Mouse (Mus musculus) limb, embryonic 15.5 days (tissue): ENCODE measurements around the gene Syt9. TPM values are rescaled to one million over a fixed set of nuclear protein-coding genes. Genes with fewer than 3 reads are reported as not detected.

ENCODE experiments used
- ATAC-seq: fragments of 200-750 bp; cut with Nextera tagmentation; 2 replicates; pipeline ENCODE4 v1.8.0; 2017; ENCODE audit warnings: low read depth, moderate TSS enrichment; ENCODE audit not compliant: insufficient number of reproducible peaks, low FRiP score, low TSS enrichment
- H3K27ac ChIP-seq: fragments of 300-500 bp; sonication (generic); 2 replicates; pipeline ENCODE4 v1.5.1; 2015; ENCODE audit warnings: moderate library complexity, mild to moderate bottlenecking, inconsistent platforms
- H3K27me3 ChIP-seq: fragments of 300-500 bp; sonication (generic); 2 replicates; pipeline ENCODE4 v1.6.1; 2015; ENCODE audit warnings: inconsistent platforms
- H3K36me3 ChIP-seq: fragments of 300-500 bp; sonication (generic); 2 replicates; pipeline ENCODE4 v1.6.1; 2015; ENCODE audit warnings: inconsistent platforms
- H3K4me1 ChIP-seq: fragments of 300-500 bp; sonication (generic); 2 replicates; pipeline ENCODE4 v1.6.1; 2015; ENCODE audit warnings: inconsistent platforms
- H3K4me2 ChIP-seq: fragments of 300-500 bp; sonication (generic); 2 replicates; pipeline ENCODE4 v1.6.1; 2015; ENCODE audit warnings: mild to moderate bottlenecking, inconsistent platforms
- H3K4me3 ChIP-seq: fragments of 300-500 bp; sonication (generic); 2 replicates; pipeline ENCODE4 v1.5.1; 2015; ENCODE audit warnings: mild to moderate bottlenecking, inconsistent platforms
- H3K9ac ChIP-seq: fragments of 300-500 bp; sonication (generic); 2 replicates; pipeline ENCODE4 v1.6.1; 2015; ENCODE audit warnings: inconsistent platforms
- H3K9me3 ChIP-seq: fragments of 300-500 bp; sonication (generic); 2 replicates; pipeline ENCODE4 v1.6.1; 2016; ENCODE audit warnings: inconsistent platforms
- WGBS: fragments of 180-500 bp; shearing (Covaris S2); methylation state at CpG from one replicate; pipeline ENCODE4 v1.1.7; 2015; 5-methylcytosine and 5-hydroxymethylcytosine counted together
- polyA plus RNA-seq: library from polyadenylated mRNA; unstranded; fragments of >200 nt; fragmentation: Nextera tagmentation; extraction: Ambion mirVana; gene quantifications from 2 replicates; pipeline ENCODE4 v1.2.1, GENCODE M21; 2015

The Syt9 gene
- polyA plus RNA-seq: 2.7 and 3.2 TPM in 2 replicates

DNA sequence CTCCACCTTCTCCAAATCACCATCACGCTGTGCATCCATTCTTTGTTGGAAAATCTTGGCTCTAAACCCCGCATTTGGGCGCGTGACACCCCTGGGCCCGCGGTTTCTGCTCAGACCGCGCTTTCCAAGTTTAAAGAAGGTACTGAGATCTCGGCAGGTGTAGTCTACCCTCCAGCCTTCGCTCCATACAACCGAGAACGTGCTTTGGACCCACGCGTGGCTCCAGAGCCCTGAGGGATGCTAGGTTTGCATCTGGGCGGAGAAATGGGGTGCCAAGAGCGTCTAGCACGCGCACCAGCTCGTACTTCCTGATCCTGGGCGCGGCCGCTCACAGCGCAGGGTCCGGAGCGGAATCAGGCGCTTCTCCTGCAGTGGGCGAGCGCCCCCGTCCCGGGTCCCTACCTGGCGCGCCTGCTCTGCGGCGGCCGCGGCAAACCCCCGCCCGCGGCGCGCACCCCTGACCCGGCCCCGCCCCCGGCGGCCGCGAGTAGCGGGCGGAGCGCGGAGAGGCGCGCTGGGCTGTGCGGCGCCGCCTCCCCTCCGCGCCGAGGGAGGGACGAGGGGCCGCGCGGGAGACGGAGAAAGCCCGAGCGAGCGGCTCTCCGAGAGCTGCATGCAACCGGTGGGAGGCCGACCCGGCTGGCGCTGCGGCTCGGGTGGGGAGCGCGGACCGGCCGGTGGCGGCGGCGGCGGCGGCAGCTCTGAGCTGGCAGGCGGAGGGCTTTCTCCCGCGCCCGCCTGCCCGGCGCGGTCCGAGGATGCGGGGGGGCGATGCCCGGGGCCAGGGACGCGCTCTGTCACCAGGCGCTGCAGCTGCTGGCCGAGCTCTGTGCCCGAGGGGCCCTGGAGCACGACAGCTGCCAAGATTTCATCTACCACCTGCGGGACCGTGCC is at the start of gene Syt9:
TSS of gene Syt9 (plus strand) at position 497 of the 894 bp plus-strand sequence.
- ATAC-seq: peak; percentile 73
- Histone ChIP-seq H3K4me2 (peak within 1 kb of the TSS; percentile 98), H3K27me3 (peaks cover 52% of the 10 kb centered on the region), H3K4me1 (peaks cover 14% of the 10 kb centered on the region), H3K9me3 (no peaks in the 10 kb centered on the region), H3K4me3 (peak within 1 kb of the TSS; percentile 66), H3K9ac (peak within 1 kb of the TSS; percentile 51), H3K36me3 (no peaks in the 10 kb centered on the region), H3K27ac (no peak within 1 kb of the TSS)
- WGBS: under 1% methylated on average over 84 of the region's 102 CpGs

DNA sequence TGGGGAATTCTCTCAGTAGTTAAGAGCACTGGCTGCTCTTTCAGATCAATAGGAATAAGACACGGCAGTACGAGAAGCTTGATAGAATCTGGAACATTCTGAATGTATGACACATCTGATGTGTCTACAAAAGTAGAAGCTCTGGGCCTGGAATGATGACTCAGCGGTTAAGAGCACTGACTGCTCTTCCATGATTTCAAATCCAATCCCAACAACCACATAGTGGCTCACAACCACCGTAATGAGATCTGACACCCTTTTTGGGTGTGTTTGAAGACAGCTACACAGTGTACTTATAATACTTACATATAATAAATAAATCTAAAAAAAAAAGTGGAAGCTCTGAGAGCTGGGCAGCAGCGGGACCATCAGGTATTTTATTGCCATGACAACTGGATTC is 31.5 kb upstream of the Syt9 start:
- Histone ChIP-seq H3K27ac (no peak overlapping the region), H3K36me3 (no peaks in the 10 kb centered on the region), H3K4me1 (no peaks in the 10 kb centered on the region), H3K4me3 (no peak overlapping the region), H3K9ac (no peak overlapping the region), H3K9me3 (no peaks in the 10 kb centered on the region), H3K27me3 (no peaks in the 10 kb centered on the region), H3K4me2 (no peak overlapping the region)
- no peak for ATAC-seq
- WGBS: 90% methylated on average over 5 of the region's 5 CpGs

DNA sequence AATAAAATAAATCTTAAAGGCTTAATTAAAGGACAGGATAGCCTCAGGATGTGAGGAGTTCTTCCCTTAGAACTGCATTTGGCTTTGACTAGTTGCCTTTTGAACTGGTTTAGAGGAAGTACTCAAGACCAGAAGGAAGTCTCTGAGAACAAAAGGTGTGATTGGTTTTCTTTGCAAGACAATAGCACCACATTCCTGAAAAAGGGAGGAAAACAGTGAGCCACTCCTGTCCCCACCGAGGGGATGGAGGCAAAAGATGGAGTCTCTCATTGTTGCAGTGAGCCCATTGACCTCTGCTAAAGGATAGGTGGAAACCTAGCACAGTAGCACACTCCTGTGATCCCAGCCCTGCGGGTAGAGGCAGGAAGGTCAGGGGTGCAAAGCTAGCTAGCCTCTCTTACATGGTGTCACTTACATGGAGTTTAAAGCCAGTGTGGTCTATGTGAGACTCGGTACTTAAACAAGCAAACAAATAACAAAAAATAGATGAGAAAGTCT is 30.9 kb upstream of the Syt9 start:
- Histone ChIP-seq H3K4me3 (no peak overlapping the region), H3K27ac (no peak overlapping the region), H3K9me3 (no peaks in the 10 kb centered on the region), H3K4me1 (no peaks in the 10 kb centered on the region), H3K27me3 (no peaks in the 10 kb centered on the region), H3K9ac (no peak overlapping the region), H3K36me3 (no peaks in the 10 kb centered on the region), H3K4me2 (no peak overlapping the region)
- ATAC-seq: no peak
- WGBS: 54% methylated on average over 3 of the region's 3 CpGs

DNA sequence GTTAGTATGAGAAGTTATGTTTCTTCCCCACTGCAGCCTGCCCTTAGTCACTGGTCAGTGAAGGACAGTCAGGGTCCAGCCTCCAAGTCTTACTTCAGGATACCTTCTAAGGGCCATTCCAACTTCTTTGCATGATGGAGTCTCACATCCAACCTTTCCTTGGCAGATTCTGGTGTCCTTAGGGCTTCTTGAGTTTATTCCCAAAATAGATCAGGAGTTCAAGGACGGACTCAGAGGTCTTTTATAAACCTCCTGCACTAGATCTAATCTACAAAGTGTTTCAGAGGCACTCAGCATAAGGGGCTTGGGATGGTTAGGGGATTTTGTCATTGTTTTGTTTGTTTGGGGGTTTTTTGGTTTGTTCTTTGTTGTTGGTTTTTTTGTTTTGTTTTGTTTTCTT is 30.3 kb upstream of the Syt9 start:
- no peak for ATAC-seq
- H3K27me3 ChIP-seq: no peaks in the 10 kb centered on the region
- H3K36me3 ChIP-seq: no peaks in the 10 kb centered on the region
- no peak overlapping the region for H3K4me2 ChIP-seq
- H3K9me3 ChIP-seq: no peaks in the 10 kb centered on the region
- no peak overlapping the region for H3K9ac ChIP-seq
- no peaks in the 10 kb centered on the region for H3K4me1 ChIP-seq
- no peak overlapping the region for H3K4me3 ChIP-seq
- H3K27ac ChIP-seq: no peak overlapping the region
- WGBS: 62% methylated on average over 1 of the region's 1 CpGs

DNA sequence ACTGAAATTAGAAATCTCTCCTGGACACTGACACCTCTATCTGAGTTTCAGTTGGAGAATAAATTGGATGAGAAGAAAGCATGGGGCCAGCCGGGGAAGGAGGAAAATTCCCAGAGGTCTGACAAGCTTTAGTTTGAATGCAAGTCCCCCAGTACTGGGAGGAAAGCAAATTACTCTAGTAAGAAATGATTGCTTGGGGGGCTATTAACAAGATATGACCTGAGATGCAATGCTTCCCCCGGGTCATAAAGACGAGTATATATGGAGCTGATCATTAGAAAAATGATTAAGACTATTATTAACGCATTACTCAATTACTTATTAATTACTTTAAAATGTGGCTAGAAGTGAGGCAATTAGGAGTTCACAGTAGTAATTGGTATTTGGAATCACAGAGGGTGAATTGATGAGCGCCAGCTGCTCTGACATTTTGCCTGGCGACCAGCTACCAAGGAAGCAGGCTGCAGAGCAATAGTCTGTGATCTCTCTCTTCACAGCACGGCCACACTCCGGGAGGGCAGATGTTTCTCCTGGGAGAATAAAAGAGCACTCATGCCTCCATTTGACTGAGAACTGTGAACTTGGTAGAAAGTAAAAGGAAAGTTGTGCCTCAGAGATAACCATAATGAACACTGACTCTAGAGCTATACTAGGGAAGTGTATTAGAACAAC is 28.9 kb upstream of the Syt9 start:
- no peaks in the 10 kb centered on the region for H3K27me3 ChIP-seq
- no peak for ATAC-seq
- 30% methylated on average over 8 of the region's 8 CpGs for WGBS
- no peak overlapping the region for H3K27ac ChIP-seq
- no peaks in the 10 kb centered on the region for H3K9me3 ChIP-seq
- no peak overlapping the region for H3K4me3 ChIP-seq
- no peak overlapping the region for H3K4me2 ChIP-seq
- no peak overlapping the region for H3K9ac ChIP-seq
- H3K4me1 ChIP-seq: no peaks in the 10 kb centered on the region
- no peaks in the 10 kb centered on the region for H3K36me3 ChIP-seq

DNA sequence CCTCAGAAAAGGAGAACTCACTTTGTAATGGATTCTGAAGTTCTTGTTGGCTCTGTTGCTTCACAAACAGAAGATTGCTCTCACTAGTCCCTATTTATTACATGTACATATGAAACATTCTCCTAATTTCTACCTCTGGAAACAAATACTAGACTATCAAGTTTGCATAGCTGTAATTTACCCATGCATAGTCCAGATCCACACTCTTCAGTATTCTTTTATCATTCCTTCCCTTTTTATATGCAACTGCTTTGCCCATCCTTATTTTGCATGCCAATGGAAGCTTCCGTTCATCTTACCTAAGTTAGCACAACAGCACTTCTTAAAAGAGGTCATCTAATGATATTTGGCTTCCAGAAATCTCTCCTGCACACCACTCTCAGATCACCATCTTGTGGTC is 21.3 kb upstream of the Syt9 start:
- no peaks in the 10 kb centered on the region for H3K9me3 ChIP-seq
- H3K4me2 ChIP-seq: no peak overlapping the region
- 87% methylated on average over 1 of the region's 1 CpGs for WGBS
- H3K27ac ChIP-seq: no peak overlapping the region
- H3K4me1 ChIP-seq: no peaks in the 10 kb centered on the region
- no peaks in the 10 kb centered on the region for H3K36me3 ChIP-seq
- no peak overlapping the region for H3K4me3 ChIP-seq
- no peaks in the 10 kb centered on the region for H3K27me3 ChIP-seq
- ATAC-seq: no peak
- no peak overlapping the region for H3K9ac ChIP-seq

DNA sequence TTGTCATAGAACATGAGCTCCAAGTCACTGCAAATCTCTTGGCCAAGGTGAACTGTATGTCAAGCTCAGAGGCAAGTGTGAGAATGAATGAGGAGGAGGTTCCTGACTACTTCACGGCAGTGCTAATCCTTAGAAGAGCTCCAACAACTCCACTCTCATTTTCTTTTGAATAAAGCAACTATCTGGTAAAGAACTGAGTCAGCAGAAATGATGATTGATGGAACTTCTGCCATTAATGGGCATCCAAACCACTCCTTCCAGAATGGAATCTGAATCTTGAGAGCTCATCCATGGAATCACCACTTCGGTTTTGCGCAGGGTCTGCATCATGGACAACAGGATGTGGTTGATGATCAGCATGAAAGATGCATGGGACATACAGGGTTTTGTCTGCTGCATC is 8.4 kb upstream of the Syt9 start:
- Histone ChIP-seq H3K4me1 (no peaks in the 10 kb centered on the region), H3K4me3 (no peak overlapping the region), H3K27ac (no peak overlapping the region), H3K36me3 (no peaks in the 10 kb centered on the region), H3K27me3 (no peaks in the 10 kb centered on the region), H3K4me2 (no peak overlapping the region), H3K9ac (no peak overlapping the region), H3K9me3 (no peaks in the 10 kb centered on the region)
- ATAC-seq: no peak
- 89% methylated on average over 3 of the region's 3 CpGs for WGBS

DNA sequence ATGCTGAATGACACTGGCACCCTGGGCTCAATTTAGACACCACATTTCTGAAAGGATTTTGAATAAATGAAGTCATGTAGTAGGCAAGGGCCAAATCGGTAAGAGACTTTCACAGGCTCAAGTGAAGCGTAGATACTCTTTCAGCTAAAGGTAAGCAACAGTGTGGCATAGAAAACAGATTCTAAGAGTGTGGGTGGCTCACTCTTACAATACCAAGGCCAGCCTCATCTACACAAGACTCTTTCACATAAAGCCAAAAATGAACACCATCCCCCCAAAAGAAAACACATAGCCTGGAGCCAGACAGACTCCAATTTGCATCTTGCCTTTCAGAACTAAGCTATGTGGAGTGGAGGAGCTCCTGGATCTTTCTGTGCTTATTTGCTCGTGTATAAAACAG is 7.9 kb upstream of the Syt9 start:
- H3K9me3 ChIP-seq: no peaks in the 10 kb centered on the region
- no peak overlapping the region for H3K4me2 ChIP-seq
- no peaks in the 10 kb centered on the region for H3K4me1 ChIP-seq
- H3K4me3 ChIP-seq: no peak overlapping the region
- no peak overlapping the region for H3K9ac ChIP-seq
- no peak for ATAC-seq
- H3K36me3 ChIP-seq: no peaks in the 10 kb centered on the region
- H3K27me3 ChIP-seq: no peaks in the 10 kb centered on the region
- WGBS: 78% methylated on average over 3 of the region's 3 CpGs
- no peak overlapping the region for H3K27ac ChIP-seq

DNA sequence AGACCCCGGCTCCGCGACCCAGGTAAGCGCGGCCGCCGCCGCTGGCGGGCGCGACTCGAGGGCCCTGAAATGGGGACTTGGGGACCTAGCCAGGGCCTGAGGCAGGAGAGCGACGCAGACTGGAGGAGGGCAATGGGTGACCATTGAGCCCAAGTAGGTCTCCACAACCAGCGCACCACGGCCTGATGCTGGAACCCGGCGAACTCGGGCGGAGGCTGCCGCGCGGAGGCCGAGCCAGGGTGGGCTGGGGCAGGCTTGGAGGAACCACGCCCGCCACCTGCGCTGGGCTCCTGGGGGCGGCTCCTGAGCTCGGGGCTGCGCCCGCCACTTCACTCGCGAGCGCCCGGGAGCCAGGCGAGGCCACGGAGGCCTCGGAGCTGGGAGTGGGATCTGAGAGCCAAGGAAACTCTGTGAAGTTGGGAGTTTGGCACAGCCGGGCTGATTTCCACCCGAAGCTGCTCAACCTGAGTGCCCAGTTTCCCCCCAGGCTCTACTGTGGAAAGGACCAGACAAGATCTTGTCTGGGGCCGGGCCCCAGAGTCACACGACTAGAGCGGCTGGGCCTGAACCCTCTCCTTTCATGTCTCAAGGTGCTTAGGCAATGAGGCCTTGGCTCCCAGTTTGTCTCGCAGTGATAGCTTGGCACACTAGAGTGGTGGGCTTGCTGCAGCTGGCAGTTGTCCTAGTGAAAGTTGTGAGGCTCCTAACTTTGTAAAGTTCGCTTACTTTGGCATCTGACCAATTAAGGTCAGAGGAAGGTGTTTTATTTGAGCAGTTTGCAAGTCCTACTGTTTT is 795 bp downstream of the Syt9 start:
- peak overlapping the region; percentile 98 for H3K4me2 ChIP-seq
- no peak overlapping the region for H3K27ac ChIP-seq
- no peaks in the 10 kb centered on the region for H3K36me3 ChIP-seq
- peaks cover 14% of the 10 kb centered on the region for H3K4me1 ChIP-seq
- WGBS: 2% methylated on average over 43 of the region's 45 CpGs
- peak overlapping the region; percentile 51 for H3K9ac ChIP-seq
- 0 out of 2 replicates have a peak, but pooled peaks have one; percentile 35 for ATAC-seq
- H3K4me3 ChIP-seq: peak overlapping the region; percentile 66
- H3K27me3 ChIP-seq: peaks cover 52% of the 10 kb centered on the region
- no peaks in the 10 kb centered on the region for H3K9me3 ChIP-seq

DNA sequence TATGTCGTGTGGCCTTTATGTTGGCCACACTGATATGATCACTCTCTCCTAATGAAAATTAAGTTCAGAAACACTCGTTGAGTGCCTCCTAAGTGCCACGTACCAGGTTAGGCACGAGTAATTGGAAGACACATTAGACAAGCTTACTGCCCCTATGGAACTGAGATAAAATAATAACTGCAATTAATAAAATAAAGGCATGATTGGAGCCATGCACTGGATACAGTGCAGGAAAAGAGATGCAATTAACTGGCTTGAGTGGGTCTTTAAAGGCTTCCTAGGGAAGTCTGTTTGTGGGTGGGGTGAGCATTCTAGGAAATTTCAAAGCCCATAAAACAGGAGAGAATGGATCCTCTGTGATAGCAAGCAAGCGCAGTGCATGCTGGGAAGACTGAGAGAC is 10.0 kb downstream of the Syt9 start:
- Histone ChIP-seq H3K27ac (no peak overlapping the region), H3K9me3 (no peaks in the 10 kb centered on the region), H3K36me3 (no peaks in the 10 kb centered on the region), H3K9ac (no peak overlapping the region), H3K4me1 (no peaks in the 10 kb centered on the region), H3K4me3 (no peak overlapping the region), H3K27me3 (no peaks in the 10 kb centered on the region), H3K4me2 (no peak overlapping the region)
- ATAC-seq: no peak
- 79% methylated on average over 5 of the region's 5 CpGs for WGBS

DNA sequence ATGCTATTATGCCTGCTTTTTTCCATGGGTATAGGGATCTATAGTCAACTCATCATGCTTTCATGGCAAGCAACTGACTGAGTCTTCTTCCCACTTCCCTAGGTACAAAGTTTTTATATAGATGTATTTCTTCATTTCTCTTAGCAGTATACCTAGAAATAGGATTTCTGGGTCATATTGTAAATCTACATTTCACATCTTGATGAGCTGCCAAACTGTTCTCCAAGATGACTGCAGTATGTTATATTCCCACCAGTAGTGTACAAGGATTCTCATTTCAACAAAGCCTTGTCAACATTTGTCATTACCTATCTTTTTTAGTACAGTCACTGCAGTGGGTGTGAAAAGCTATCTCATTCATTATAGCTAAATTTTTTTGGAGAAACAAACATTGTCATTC is 19.1 kb downstream of the Syt9 start:
- Histone ChIP-seq H3K4me3 (no peak overlapping the region), H3K9ac (no peak overlapping the region), H3K27ac (no peak overlapping the region), H3K4me2 (no peak overlapping the region), H3K9me3 (no peaks in the 10 kb centered on the region), H3K36me3 (no peaks in the 10 kb centered on the region), H3K27me3 (no peaks in the 10 kb centered on the region), H3K4me1 (no peaks in the 10 kb centered on the region)
- ATAC-seq: no peak

DNA sequence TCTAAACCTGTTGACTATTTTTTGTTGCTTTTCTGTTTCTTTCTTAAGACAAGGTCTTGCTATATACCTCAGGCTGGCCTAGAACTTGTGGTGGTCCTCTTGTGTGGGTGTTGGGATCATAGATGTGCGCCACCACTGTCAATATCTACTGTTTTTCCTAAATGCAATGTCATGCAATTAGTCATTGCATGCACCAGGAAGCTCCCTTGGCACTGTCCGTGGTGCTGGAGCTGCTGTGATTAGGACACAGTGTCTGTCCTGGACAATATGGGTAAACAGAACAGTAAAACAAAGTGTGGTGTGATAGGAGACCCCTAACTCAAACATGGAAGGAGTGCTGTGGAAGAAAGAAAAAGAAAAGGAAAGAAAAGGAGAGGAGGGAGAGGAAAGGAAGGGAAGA is 22.2 kb downstream of the Syt9 start:
- Histone ChIP-seq H3K4me3 (no peak overlapping the region), H3K9me3 (no peaks in the 10 kb centered on the region), H3K4me2 (no peak overlapping the region), H3K36me3 (no peaks in the 10 kb centered on the region), H3K27me3 (no peaks in the 10 kb centered on the region), H3K27ac (no peak overlapping the region), H3K4me1 (no peaks in the 10 kb centered on the region), H3K9ac (no peak overlapping the region)
- WGBS: 52% methylated on average over 2 of the region's 2 CpGs
- no peak for ATAC-seq
